Mouse (Mus musculus): ENCODE results near the gene Gid8.

GRCm38 (mm10) chr2:180703175-180703574 is 6.7 kb upstream of the Gid8 start:
- no peak for TF ChIP-seq CTCF (conservative IDR thresholded peaks at IDR 0.05; ENCODE audit: insufficient read depth, insufficient read length, low read depth, low read length)
- no peak for TF ChIP-seq POLR2A (IDR thresholded peaks at IDR 0.05; ENCODE audit: low read depth, low read length)

Data from kidney, adult 2 months (tissue).